Mouse (Mus musculus) liver, postnatal 0 days (tissue): ENCODE measurements around the gene Hist1h2ap.

Experiments used
- CTCF ChIP-seq: sonication (generic); IDR thresholded peaks from 2 replicates; pipeline ENCODE4 v1.5.1; 2016; ENCODE audit warnings: antibody characterized with exemption, low read depth
- EP300 ChIP-seq: IDR thresholded peaks from 2 replicates; pipeline ENCODE4 v1.6.1; 2016; ENCODE audit warnings: antibody characterized with exemption, low read depth, mild to moderate bottlenecking

DNA sequence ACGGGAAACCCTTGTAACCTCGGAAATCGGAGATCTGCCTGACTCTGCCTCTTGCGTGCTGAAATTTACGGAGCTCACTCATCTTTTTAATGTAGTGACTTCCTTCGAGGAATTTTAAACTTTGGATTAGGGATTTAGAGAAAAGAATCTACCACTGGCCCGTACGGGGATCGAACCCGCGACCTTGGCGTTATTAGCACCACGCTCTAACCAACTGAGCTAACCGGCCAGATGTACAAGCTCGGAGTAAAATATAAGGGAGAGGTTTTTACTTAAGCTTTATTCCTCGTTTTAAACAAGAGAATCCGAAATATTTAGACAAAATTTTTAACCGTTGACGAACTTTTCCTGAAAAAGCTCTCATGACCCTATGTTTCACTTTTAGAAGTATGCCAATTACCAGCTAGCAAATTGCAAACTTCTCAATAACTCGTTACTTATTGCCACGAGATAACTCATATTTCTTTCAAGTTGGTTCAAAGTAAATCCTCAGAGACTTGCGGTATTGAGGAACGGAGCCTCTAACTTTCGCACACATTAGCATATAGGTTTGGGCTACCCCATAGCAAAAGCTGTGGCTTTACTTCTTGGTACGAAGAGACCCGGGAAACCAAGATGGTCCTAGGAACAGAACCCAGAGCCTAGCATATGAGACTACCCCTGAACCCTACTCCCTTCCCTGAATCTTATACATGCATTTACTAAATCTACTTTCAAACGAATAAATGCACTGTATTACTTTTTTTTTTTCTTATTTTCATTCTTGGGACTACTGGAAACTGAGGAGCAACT, 48.8 kb upstream of the Hist1h2ap start:
- no peak for TF ChIP-seq CTCF
- no peak for TF ChIP-seq EP300
